ENCODE assay signal across 15 mouse cellular contexts in the genomic region with DNA sequence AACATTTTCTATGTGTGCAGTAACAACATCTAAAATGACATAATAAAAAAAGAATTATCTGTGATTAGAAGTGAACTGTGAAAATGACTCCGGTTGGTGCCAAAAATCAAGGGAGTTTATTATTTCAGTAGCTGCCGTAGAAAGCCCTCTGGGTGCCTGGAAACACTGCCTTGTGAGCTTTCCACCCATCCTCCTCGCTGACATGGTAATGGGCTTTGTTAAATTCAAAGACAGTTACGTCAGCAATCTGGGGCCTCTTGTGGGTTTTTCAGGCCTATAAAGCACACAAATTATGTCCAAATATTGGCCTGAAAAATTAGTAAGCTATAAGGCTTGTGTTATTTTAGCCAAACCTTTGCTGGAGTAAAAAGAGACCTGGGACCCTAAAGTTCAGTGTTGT.
A peak's percentile ranks its signal among the peaks of the same experiment; 100 is the strongest.
DNase-seq lines count a peak whose midpoint lies in the region; ATAC-seq and TF ChIP-seq lines count a peak whose summit lies in the region.
"Had no signal": no experiment of that assay in that cellular context is flagged by ENCODE, and none has a peak within 500 bp of the region (broad histone marks: within the 10 kb centered on the region; RNA-seq: fewer than 3 reads in every experiment).

No protein-coding gene starts in this region.

- no peaks in the 10 kb centered on the region for H3K4me1 ChIP-seq in forebrain, embryonic 14.5 days (ENCODE audit: control insufficient read depth, insufficient read depth, low read length)
- no peaks in the 10 kb centered on the region for H3K4me1 ChIP-seq in forebrain, embryonic 13.5 days
- H3K4me1 ChIP-seq in limb, embryonic 14.5 days (ENCODE audit: control insufficient read depth, insufficient read depth, low read length): peaks cover 3% of the 10 kb centered on the region; the same call in 1 of the 2 replicates
- no peaks in the 10 kb centered on the region for H3K4me1 ChIP-seq in limb, embryonic 10.5 days
- H3K4me1 ChIP-seq: embryonic facial prominence, embryonic 13.5 days had no signal

- TF ChIP-seq POLR2A in limb, embryonic 14.5 days (IDR thresholded peaks at IDR 0.05; ENCODE audit: borderline replicate concordance, extremely low read depth, insufficient read depth, insufficient read length): no peak

- no peaks in the 10 kb centered on the region for H3K27me3 ChIP-seq in forebrain, embryonic 14.5 days (replicated peaks; ENCODE audit: control insufficient read depth, insufficient read depth, low read length)
- H3K27me3 ChIP-seq in forebrain, embryonic 13.5 days: no peaks in the 10 kb centered on the region
- no peaks in the 10 kb centered on the region for H3K27me3 ChIP-seq in limb, embryonic 14.5 days (ENCODE audit: control insufficient read depth, insufficient read depth, low read length)
- H3K27me3 ChIP-seq in limb, embryonic 10.5 days (ENCODE audit: low read depth, poor library complexity, severe bottlenecking): no peaks in the 10 kb centered on the region
- H3K27me3 ChIP-seq: embryonic facial prominence, embryonic 13.5 days had no signal

- no peak overlapping the region for H3K9ac ChIP-seq in forebrain, embryonic 14.5 days (ENCODE audit: low read length)
- H3K9ac ChIP-seq in forebrain, embryonic 13.5 days: no peak overlapping the region
- H3K9ac ChIP-seq in limb, embryonic 14.5 days (ENCODE audit: low read depth, low read length, severe bottlenecking): no peak overlapping the region
- H3K9ac ChIP-seq: embryonic facial prominence, embryonic 13.5 days; hindbrain, embryonic 14.5 days had no signal

- H3K36me3 ChIP-seq in forebrain, embryonic 14.5 days (ENCODE audit: control insufficient read depth, insufficient read depth, low read length): no peaks in the 10 kb centered on the region
- H3K36me3 ChIP-seq in forebrain, embryonic 13.5 days (ENCODE audit: poor library complexity, severe bottlenecking): no peaks in the 10 kb centered on the region
- H3K36me3 ChIP-seq in limb, embryonic 14.5 days (ENCODE audit: control insufficient read depth, insufficient read depth, low read length): no peaks in the 10 kb centered on the region
- H3K36me3 ChIP-seq in limb, embryonic 10.5 days: no peaks in the 10 kb centered on the region
- H3K36me3 ChIP-seq: embryonic facial prominence, embryonic 13.5 days had no signal

- H3K4me2 ChIP-seq in forebrain, embryonic 14.5 days (ENCODE audit: low read length): no peak overlapping the region
- H3K4me2 ChIP-seq in forebrain, embryonic 13.5 days: no peak overlapping the region
- H3K4me2 ChIP-seq in limb, embryonic 14.5 days (replicated peaks; ENCODE audit: low read depth, low read length, severe bottlenecking): no peak overlapping the region
- H3K4me2 ChIP-seq: embryonic facial prominence, embryonic 13.5 days; hindbrain, embryonic 14.5 days had no signal

- intact Hi-C loops in heart, postnatal 10 days (cut with DNase I): no loop called here
- intact Hi-C loops in left cerebral cortex, postnatal 25 days (cut with DNase I): no loop called here

- no peak overlapping the region for H3K4me3 ChIP-seq in forebrain, embryonic 14.5 days (ENCODE audit: low read depth, low read length)
- no peak overlapping the region for H3K4me3 ChIP-seq in forebrain, embryonic 13.5 days
- no peak overlapping the region for H3K4me3 ChIP-seq in limb, embryonic 14.5 days (replicated peaks; ENCODE audit: low read length)
- H3K4me3 ChIP-seq in limb, embryonic 10.5 days: no peak overlapping the region
- H3K4me3 ChIP-seq: embryonic facial prominence, embryonic 13.5 days had no signal

- no peak overlapping the region for H3K27ac ChIP-seq in forebrain, embryonic 14.5 days (ENCODE audit: low read depth, low read length)
- no peak overlapping the region for H3K27ac ChIP-seq in forebrain, embryonic 13.5 days
- H3K27ac ChIP-seq in limb, embryonic 14.5 days (replicated peaks; ENCODE audit: low read depth, low read length): no peak overlapping the region
- H3K27ac ChIP-seq in limb, embryonic 10.5 days: no peak overlapping the region
- H3K27ac ChIP-seq: embryonic facial prominence, embryonic 13.5 days; hindbrain, embryonic 14.5 days had no signal

- 49% methylated on average over 4 of the region's 4 CpGs for WGBS in forebrain, embryonic 14.5 days
- WGBS in forebrain, embryonic 13.5 days: 48% methylated on average over 4 of the region's 4 CpGs
- 29% methylated on average over 4 of the region's 4 CpGs for WGBS in limb, embryonic 14.5 days
- 84% methylated on average over 4 of the region's 4 CpGs for WGBS in limb, embryonic 10.5 days

- no peaks in the 10 kb centered on the region for H3K9me3 ChIP-seq in forebrain, embryonic 14.5 days (replicated peaks; ENCODE audit: control insufficient read depth, low read length)
- H3K9me3 ChIP-seq in forebrain, embryonic 13.5 days (replicated peaks): no peaks in the 10 kb centered on the region
- H3K9me3 ChIP-seq in limb, embryonic 14.5 days (ENCODE audit: control insufficient read depth, low read length): no peaks in the 10 kb centered on the region
- no peaks in the 10 kb centered on the region for H3K9me3 ChIP-seq in limb, embryonic 10.5 days (replicated peaks)
- H3K9me3 ChIP-seq: embryonic facial prominence, embryonic 13.5 days had no signal

- ATAC-seq in forebrain, embryonic 14.5 days: no peak
- no peak for ATAC-seq in forebrain, embryonic 13.5 days
- no peak for ATAC-seq in limb, embryonic 14.5 days (ENCODE audit: low FRiP score, low read depth)
- ATAC-seq: intestine, embryonic 16.5 days had no signal

- DNase-seq in forebrain, embryonic 14.5 days (ENCODE audit: low spot score): peak; percentile 6
- peak; percentile 7 to 16 for DNase-seq in heart, postnatal 10 days
- DNase-seq in heart, adult 8-10 months (ENCODE audit: low spot score): no peak
- DNase-seq in limb, embryonic 14.5 days (ENCODE audit: low spot score): peak; percentile 22
- DNase-seq in limb, embryonic 10.5 days (ENCODE audit: low spot score): no peak
- no peak for DNase-seq in left cerebral cortex, postnatal 25 days (ENCODE audit: low spot score in 2 of 2)
- DNase-seq: adrenal gland, postnatal 10 days; cerebellum, adult 11-12 months; cerebellum, adult 9-10 months; cerebellum, postnatal 25 days; gastrocnemius, postnatal 14 days had no signal

Comparison
In these comparisons a context has a peak if more than half of its experiments do, and no peak if none do; other contexts are left out.
1. DNase-seq: peak in forebrain, embryonic 14.5 days (single experiment), heart, postnatal 10 days (2 of 2) and limb, embryonic 14.5 days (single experiment); none in heart, adult 8-10 months (single experiment), limb, embryonic 10.5 days (single experiment) and left cerebral cortex, postnatal 25 days (0 of 2).